Mouse (Mus musculus) heart, adult 11 months (tissue): ENCODE measurements around the gene Sdc4.

Experiments used
- DNase-seq: peaks from one replicate; pipeline ENCODE4 v3.0.0; 2022

The Sdc4 gene

DNA sequence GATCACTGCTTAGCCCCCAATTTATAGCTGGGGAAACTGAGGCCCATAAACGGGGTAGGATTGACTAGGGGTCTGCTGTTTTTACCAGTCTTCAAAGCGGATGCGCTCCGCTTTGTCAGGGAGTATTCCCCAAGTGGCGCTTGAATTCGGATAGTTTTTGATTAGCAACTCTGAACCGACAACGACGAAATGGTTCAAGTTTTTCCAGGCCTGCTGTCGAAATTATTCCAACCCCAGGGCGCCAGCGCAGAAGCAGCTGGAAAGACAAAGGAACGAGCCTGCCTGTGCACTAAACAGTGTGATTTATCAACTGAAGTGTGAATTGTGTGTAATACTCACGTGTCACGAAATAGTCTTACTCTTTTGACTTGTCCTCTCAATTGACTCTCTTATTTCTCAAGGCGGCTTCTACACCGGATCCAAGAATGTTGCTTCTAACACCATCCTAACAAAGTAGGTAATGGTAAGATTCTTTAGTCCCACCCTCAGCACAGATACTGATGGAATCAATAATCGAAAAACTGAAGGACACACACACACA lies at the start of gene Sdc4:
TSS of gene Sdc4 (minus strand) at position 428 of the 541 bp plus-strand sequence.
- DNase-seq: no peak

DNA sequence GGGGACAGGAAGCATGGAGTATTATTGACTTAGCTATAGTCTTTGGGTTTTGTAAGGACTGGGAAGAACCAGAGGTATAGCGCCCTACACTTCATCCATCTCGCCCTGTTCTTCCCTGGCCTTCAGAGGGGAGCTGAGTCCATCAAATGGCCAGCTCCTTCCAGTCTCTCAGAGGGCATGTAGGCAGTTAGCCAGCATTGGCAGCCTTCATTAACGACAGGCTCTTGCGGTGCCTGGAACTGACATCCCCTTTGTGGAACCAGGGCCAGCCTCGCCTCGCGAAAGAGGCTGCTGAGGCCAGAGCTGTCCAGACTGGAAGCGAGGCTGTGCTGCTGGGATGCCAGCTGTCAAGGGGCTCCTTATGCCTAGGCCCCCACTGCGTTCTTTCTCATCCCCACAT lies 44.1 kb upstream of the Sdc4 start:
- peak; percentile 87 for DNase-seq

DNA sequence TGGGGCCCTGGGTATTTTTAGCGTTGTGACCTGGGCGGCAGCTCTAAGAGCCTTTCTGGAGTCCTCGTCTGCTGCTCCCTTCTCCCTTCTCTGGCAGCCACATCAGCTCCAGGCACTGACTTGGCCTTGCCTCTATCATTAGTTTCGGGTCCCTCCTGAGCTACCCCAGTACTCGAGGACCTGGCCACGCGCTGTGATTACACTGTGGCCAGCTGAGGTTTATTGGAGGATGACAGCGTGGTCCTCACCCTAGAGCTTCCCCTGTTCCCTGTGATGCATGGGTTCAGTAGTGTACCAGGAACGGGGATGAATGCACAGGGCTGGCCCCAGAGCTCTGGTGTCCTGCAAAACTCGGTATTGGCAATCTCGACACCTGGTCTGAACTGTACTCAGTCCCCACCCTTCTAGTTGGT lies 43.4 kb upstream of the Sdc4 start:
- peak; percentile 97 for DNase-seq

GRCm38 (mm10) chr2:164486258-164487114 lies 42.8 kb upstream of the Sdc4 start:
- peak; percentile 99 for DNase-seq

DNA sequence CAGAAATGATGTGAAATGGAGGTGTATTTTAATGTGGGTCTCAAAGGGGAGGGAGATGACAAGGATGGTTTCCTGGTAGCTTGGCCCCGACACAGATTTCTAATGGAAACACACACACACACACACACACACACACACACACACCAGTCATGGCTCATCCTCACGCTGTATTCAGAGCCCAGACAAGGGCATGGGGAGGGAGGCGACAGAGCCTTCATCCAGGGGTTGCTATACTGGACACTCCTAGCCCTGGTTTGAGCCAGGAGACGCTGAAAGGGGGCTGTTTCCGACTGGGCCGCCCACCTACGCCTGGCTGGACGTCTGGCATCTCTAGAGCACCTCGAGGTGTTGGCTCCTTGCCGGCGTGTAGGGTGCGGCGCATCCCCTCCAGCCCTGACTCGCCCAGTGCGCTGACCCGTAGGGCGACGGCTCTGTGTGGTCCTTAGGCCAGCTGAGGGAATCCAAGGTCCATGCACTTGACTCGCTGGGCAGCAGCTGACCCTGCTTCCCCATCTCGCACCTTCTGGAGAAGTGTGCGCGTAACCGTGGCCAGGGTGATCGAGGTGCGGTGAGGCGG lies 42.1 kb upstream of the Sdc4 start, which contains the start of gene Dbndd2:
TSS of gene Dbndd2 (plus strand) at position 426 of the 577 bp plus-strand sequence.
- DNase-seq: peak; percentile 97

DNA sequence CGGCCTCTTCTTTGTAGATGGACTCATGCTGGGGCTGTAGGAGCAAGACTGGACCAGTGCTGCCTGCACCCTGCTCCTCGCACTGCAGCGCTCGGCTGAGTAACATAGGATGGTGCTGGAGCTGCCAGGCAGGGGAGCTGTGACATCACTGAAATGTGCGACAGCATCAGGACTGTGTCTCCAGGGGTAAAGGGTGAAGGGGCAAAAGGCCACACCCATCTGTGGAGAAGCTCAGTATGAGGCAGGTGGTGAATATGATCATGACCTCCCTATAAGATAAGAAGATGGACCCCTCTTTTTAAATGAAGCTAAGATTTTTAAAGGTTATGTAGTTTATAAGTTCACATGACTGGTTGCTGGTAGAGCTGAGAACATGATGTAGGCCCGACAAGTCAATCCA lies 29.9 kb upstream of the Sdc4 start, which contains the start of gene Trp53tg5:
TSS of gene Trp53tg5 (minus strand) at position 101 of the 400 bp plus-strand sequence.
- DNase-seq: no peak

DNA sequence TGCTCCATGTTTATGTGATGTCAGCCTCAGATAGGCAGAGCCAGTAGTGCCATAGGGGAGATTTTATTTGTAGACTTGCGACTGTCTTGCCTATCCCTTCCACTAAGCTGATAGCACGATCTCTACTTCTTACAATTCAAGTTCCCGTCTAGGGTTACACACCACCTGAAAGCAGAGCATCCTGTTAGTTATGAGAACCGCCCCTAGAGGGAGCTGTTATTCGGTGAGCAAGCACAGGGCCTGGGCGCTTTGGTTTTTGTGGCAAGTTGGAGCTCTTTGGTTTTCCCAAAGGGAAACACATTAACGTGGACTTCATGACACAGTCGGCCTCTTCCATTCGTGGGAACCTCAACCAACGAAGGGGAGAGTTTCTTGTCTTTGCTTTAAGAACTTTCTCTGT lies 26.6 kb upstream of the Sdc4 start:
- peak; percentile 90 for DNase-seq

- no peak for DNase-seq
These were observed 23.1 kb upstream of the Sdc4 start for GRCm38 (mm10) chr2:164466787-164467186.

- peak; percentile 82 for DNase-seq
These were observed 21.5 kb upstream of the Sdc4 start for GRCm38 (mm10) chr2:164465161-164465560.

DNA sequence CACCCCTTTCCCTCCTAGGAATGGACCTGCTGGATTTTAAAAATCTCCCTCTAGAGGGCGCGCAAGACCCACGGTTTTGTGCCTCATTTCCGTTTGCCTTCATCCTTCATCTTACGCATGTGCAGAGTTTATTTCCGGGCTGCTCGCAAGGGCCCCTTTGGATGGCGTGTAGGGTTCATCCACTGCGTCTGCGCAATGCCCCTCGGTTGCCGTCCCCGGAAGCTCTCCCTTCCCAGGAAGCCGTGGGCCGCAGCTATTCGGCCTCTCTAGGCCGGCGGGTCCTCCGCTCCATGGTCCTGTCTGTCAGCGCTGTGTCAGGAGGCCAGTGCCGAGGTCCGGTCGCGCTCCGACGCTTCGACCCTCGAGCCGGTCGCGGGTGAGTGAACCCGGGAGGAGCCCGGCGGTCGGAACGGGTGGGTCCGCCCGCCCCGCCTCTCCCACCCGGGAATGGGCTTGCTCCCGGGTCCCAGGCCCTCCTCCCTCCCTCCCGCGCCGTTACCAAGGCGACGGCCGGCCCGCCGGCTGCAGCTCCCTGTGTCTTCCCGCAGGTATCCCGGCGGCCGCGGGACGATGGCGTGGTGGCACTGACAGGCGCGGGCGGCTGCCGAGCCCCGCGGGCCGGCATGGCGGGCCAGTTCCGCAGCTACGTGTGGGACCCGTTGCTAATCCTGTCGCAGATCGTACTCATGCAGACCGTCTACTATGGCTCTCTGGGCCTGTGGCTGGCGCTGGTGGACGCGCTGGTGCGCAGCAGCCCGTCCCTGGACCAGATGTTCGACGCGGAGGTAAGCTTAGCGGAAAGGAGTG lies 17.3 kb upstream of the Sdc4 start, which contains the start of gene Gm20458:
TSS of gene Gm20458 (plus strand) at position 223 of the 807 bp plus-strand sequence.
- peak; percentile 100 for DNase-seq

DNA sequence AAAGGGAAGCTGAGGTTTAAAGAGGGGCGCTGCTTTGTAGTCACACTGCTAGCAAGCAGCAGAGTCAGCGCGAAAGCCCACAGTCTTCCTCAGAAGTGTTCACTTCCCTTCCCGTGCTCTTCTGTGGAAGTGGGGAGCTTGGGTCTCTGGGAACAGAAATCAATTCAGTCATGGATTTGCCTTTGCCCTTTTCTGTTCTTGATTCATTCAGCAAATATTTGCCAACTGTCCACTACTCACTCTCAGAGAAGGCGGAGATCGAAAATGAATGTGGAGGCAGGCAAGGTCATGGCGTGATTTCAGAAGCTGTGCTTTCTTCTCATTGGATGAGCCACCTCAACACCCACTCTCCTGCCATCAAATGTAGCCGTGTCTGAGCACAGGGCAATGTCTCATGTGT lies 14.8 kb upstream of the Sdc4 start:
- DNase-seq: peak; percentile 94

- no peak for DNase-seq
These were observed 14.3 kb upstream of the Sdc4 start for GRCm38 (mm10) chr2:164457942-164458341.

DNA sequence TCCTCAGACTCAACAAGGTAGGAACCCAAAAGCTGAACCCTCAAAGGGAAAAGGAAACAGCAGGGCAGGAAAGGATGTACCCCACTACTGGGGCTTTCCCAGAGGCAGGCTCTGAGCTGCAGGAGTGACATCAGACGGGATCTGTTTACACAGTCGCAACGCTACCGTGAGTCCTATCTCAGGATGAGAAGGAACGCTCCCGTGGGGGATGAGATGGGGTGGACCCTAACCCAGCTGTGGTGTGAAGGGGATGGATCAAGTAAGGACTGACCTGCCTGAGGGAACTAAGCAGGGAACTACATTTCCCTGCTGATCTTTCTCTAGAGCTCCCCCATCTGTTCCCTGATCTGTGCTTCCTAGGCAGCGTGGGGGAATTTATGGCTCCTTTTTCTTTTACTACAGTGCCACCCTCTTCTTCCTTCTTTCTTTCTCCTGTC lies 13.2 kb upstream of the Sdc4 start, which contains the start of gene Sys1:
TSS of gene Sys1 (plus strand) at position 101 of the 437 bp plus-strand sequence.
- no peak for DNase-seq

DNA sequence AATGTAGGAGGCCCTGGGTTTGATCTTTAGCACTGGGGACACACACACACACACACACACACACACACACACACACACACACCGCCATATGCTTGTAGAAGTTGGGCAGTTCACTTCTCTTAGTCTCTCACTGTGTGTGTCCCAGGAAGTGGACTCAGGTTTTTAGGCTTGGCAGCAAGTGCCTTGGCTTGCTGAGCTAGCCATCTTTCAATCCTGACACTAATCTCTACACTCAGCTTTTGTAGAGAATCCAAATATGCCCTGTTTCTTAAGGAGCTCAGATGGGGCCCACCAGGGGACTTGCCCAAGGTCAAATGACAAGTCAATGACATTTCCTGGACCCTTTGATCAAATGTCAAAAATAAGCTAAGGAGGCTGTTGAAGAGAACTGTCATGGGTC lies 12.7 kb upstream of the Sdc4 start:
- DNase-seq: no peak

DNA sequence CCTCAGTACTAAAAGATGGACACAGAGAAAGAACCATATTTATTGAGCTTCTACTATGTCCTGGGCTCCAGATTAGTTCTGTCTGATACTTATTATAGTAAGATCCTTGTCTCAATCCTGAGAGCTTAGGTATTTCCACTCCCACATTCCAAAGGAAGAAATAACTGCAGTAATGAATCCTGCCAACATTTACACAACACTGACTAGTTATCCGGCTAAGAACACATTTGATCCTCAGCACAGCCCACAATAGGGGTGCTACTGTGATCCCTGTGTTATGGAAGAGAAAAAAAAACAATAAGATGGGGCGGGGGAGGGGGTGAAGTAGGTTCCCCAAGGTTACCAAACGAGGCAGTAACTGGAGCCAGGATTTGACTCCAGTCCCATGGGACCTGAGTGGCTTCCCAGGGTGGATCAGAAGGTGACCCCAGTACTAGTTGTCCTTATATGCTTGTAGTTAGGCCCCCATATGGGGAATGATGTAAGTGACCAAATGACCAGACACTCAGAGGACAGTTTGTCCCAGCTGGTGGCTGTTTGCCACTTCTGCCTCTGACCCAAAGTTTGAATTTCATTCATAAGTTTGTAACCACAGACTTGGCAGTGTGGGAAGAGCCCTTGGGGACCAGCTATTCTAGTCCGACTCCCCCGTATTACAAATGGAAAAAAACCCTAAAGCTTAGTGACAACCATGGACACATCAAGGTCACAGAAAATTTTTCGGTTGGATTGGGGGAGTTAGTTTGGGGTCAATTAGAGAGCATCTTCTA lies 11.9 kb upstream of the Sdc4 start:
- DNase-seq: peak; percentile 98

GRCm38 (mm10) chr2:164454846-164455245 lies 11.2 kb upstream of the Sdc4 start:
- peak; percentile 99 for DNase-seq

GRCm38 (mm10) chr2:164453887-164454500 lies 10.3 kb upstream of the Sdc4 start:
- DNase-seq: no peak

DNA sequence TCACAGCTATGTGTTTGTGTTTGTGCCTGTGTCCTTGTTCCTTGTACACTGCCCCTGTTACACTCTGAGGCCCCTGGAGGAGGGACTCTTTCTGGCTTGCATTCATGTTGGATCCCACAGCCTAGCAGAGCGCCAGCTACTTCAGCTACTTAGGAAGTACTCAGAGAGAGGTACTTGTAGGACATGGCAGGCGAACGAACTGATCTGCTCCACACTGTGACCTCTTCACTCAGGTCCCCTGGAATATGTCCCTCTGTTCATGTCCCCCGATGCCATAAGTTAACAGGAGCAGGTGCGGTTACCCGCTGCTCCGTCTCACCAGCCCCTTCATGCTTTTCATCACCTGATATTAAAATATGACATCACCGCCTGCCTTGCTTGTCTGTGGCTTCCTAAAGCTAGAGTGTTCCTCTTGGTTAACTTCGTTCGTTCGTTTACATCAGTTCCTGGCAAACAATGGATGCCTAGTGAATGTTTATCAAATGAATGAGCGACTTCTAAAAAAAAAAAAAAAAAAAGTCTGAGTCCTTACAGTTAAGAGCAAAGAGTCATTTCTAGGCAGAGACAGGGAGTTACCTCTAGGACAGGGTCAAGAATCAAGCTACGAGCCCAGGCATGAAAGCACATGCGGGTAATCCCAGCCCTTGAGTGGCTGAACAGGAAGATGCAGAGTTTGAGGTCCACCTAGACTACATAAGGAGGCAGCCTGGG lies 9.5 kb upstream of the Sdc4 start:
- DNase-seq: peak; percentile 96

DNA sequence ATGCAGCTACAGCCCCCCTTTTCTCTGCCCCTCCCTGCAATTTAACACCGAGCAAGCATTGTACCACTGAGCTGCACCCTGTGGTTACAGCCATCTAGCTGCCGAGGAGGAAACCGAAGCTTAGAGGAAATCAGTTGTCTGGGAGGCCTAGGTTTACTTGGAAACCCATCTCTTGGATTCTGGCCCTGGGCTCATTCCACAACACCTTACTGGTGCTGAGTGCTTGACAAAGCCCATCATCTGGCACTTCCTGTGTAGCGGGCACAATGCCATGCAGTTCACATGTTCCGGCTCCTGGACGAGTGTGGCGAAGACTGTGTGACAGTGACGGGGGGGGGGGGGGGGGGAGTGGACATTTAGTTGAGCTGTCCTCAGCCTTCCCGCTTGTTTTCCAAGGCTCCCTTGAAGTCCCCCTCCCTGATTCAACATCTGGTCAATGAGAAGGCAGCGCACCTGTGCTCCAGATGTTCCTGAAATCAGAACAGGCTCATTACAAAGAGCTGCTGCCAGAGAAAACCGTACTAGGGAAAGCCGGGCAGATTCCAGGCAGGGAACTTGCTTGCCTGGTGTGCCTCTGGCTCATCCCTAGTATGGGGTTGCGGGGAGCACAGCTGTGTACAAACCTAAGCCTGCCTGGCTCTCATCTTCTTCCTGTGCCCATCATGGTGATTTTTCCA lies 8.5 kb upstream of the Sdc4 start:
- DNase-seq: peak; percentile 96
